Mouse (Mus musculus) Patski (cell line): ENCODE measurements around the gene Kdm6b. TPM values are rescaled to one million over a fixed set of nuclear protein-coding genes. Genes with fewer than 3 reads are reported as not detected.

Experiments used
- ATAC-seq: fragments of 100-300 bp; one replicate; pipeline ENCODE4 v1.8.0; 2021
- CTCF ChIA-PET: fragments of 350-600 bp; sonication (Branson Sonifier 250); formaldehyde crosslinking; loops from one replicate; lab custom pipeline; 2022; ENCODE audit warnings: inconsistent platforms; lab: Charles Lee
- POLR2A ChIA-PET: fragments of 350-600 bp; sonication (Branson Sonifier 250); formaldehyde crosslinking; loops from one replicate; lab custom pipeline; 2022; ENCODE audit warnings: antibody characterized with exemption, inconsistent platforms; lab: Charles Lee
- DNase-seq: peaks from one replicate; pipeline ENCODE4 v3.0.0-alpha.2; 2011; ENCODE audit warnings: low read depth, low spot score
- H3K27me3 ChIP-seq: fragments of 371-371 bp; one replicate; pipeline ENCODE4 v1.5.1; 2021
- CTCF ChIP-seq: fragments of 100-300 bp; IDR thresholded peaks from one replicate; pipeline ENCODE4 v1.5.1; 2021
- in situ Hi-C: fragments of 300-500 bp; cut with MboI; formaldehyde crosslinking; loops from 3 replicates; pipeline ENCODE4 v1.11.1; 2018; ENCODE audit warnings: low pct_unique_long_range_greater_than_20kb, mixed read lengths
- polyA plus RNA-seq: library from polyadenylated mRNA; unstranded; gene quantifications from one replicate; pipeline ENCODE4 v1.2.3, GENCODE M21; 2021

Kdm6b gene
- polyA plus RNA-seq, 1 experiment from 2014 or later, result 26.6 TPM

GRCm38 (mm10) chr11:69390400-69391034 lies 23.0 kb downstream of the Kdm6b start:
- ATAC-seq, result no peak
- ChIA-PET POLR2A (no interaction called here), CTCF (interaction anchor here (1.3 to 1.6 kb wide), 2 partner anchors 119 to 121 kb away, joined by 3 to 11 read pairs; no protein-coding TSS in a partner anchor)
- TF ChIP-seq CTCF, result no peak
- DNase-seq, result no peak
- in situ Hi-C loops, result no loop called here
- H3K27me3 ChIP-seq, result no peaks in the 10 kb centered on the region

GRCm38 (mm10) chr11:69389531-69390399 lies 23.7 kb downstream of the Kdm6b start:
- POLR2A ChIA-PET, result interaction anchor here (0.7 kb wide), 1 partner anchor 125 kb away, joined by 3 read pairs; no protein-coding TSS in a partner anchor

GRCm38 (mm10) chr11:69388680-69389079 lies 24.8 kb downstream of the Kdm6b start:
- DNase-seq (no peak), ATAC-seq (no peak)
- in situ Hi-C loops, result loop anchor here (5.0 kb wide), 1 partner anchor 121 kb away; no protein-coding TSS in a partner anchor
- no peak for TF ChIP-seq CTCF
- ChIA-PET CTCF (interaction anchor here (1.6 to 1.9 kb wide), 2 partner anchors 119 to 130 kb away, joined by 4 to 11 read pairs; no protein-coding TSS in a partner anchor), POLR2A (interaction anchor here (0.6 kb wide), 1 partner anchor 50 kb away, joined by 4 read pairs; no protein-coding TSS in a partner anchor)
- H3K27me3 ChIP-seq, result no peaks in the 10 kb centered on the region

More at GRCm38 (mm10) chr11:69389531-69390399, 23.7 kb downstream of the Kdm6b start:
- no peaks in the 10 kb centered on the region for H3K27me3 ChIP-seq
- in situ Hi-C loops, result loop anchor here (5.0 kb wide), 1 partner anchor 122 kb away; no protein-coding TSS in a partner anchor
- DNase-seq (no peak), ATAC-seq (no peak)
- CTCF ChIA-PET, result interaction anchor here (0.8 to 1.9 kb wide), 4 partner anchors 14 to 131 kb away, joined by 3 to 11 read pairs (median 4); no protein-coding TSS in a partner anchor
- TF ChIP-seq CTCF, result no peak

GRCm38 (mm10) chr11:69386758-69387157 lies 26.7 kb downstream of the Kdm6b start:
- no peak for TF ChIP-seq CTCF
- in situ Hi-C loops, result loop anchor here (5.0 kb wide), 1 partner anchor 119 kb away; no protein-coding TSS in a partner anchor
- ChIA-PET CTCF (interaction anchor here (0.8 to 1.2 kb wide), 2 partner anchors 54 to 114 kb away, joined by 3 read pairs; no protein-coding TSS in a partner anchor), POLR2A (no interaction called here)
- no peaks in the 10 kb centered on the region for H3K27me3 ChIP-seq
- ATAC-seq, result no peak
- DNase-seq, result no peak

- no peaks in the 10 kb centered on the region for H3K27me3 ChIP-seq
- ChIA-PET CTCF (interaction anchor here (1.6 kb wide), 1 partner anchor 116 kb away, joined by 6 read pairs; no protein-coding TSS in a partner anchor), POLR2A (no interaction called here)
- DNase-seq (no peak), ATAC-seq (no peak)
- in situ Hi-C loops, result loop anchor here (5.0 kb wide), 1 partner anchor 118 kb away; no protein-coding TSS in a partner anchor
- TF ChIP-seq CTCF, result no peak
Measured at GRCm38 (mm10) chr11:69384979-69385378, 28.5 kb downstream of the Kdm6b start.

GRCm38 (mm10) chr11:69382478-69383105 lies 30.9 kb downstream of the Kdm6b start:
- ATAC-seq, result peak; percentile 81
- H3K27me3 ChIP-seq, result no peaks in the 10 kb centered on the region
- ChIA-PET CTCF (interaction anchor here (1.0 to 1.2 kb wide), 4 partner anchors 10 to 131 kb away, joined by 3 read pairs; no protein-coding TSS in a partner anchor), POLR2A (no interaction called here)
- peak; percentile 75 for DNase-seq
- no peak for TF ChIP-seq CTCF
- in situ Hi-C loops, result no loop called here

- no peaks in the 10 kb centered on the region for H3K27me3 ChIP-seq
- TF ChIP-seq CTCF, result no peak
- DNase-seq, result no peak
- ChIA-PET POLR2A (no interaction called here), CTCF (no interaction called here)
- in situ Hi-C loops, result no loop called here
- no peak for ATAC-seq
Measured at GRCm38 (mm10) chr11:69381356-69381755, 32.1 kb downstream of the Kdm6b start.

GRCm38 (mm10) chr11:69379600-69379999 lies 33.9 kb downstream of the Kdm6b start:
- ATAC-seq, result no peak
- POLR2A ChIA-PET, result interaction anchor here (0.5 to 1.6 kb wide), 4 partner anchors 9 to 102 kb away, joined by 3 to 6 read pairs (median 4); no protein-coding TSS in a partner anchor
- no peak for DNase-seq

GRCm38 (mm10) chr11:69377766-69378165 lies 35.7 kb downstream of the Kdm6b start:
- ChIA-PET POLR2A (interaction anchor here (0.6 kb wide), 1 partner anchor 54 kb away, joined by 3 read pairs; the partner anchor contains the start of genes Cntrob and Trappc1), CTCF (no interaction called here)
- TF ChIP-seq CTCF, result no peak
- DNase-seq (no peak), ATAC-seq (no peak)
- in situ Hi-C loops, result no loop called here
- no peaks in the 10 kb centered on the region for H3K27me3 ChIP-seq

More at GRCm38 (mm10) chr11:69379600-69379999, 33.9 kb downstream of the Kdm6b start:
- no peak for TF ChIP-seq CTCF
- no peaks in the 10 kb centered on the region for H3K27me3 ChIP-seq
- in situ Hi-C loops, result no loop called here
- CTCF ChIA-PET, result interaction anchor here (0.7 to 1.1 kb wide), 2 partner anchors 9 to 10 kb away, joined by 3 read pairs; partner anchors contain the start of gene Chd3
